Mouse (Mus musculus): ENCODE results near the gene Rapgef4. TPM values are rescaled to one million over a fixed set of nuclear protein-coding genes. Genes with fewer than 3 reads are reported as not detected.

Gene Rapgef4
- total RNA-seq, 1 experiment = 3.4 TPM

DNA sequence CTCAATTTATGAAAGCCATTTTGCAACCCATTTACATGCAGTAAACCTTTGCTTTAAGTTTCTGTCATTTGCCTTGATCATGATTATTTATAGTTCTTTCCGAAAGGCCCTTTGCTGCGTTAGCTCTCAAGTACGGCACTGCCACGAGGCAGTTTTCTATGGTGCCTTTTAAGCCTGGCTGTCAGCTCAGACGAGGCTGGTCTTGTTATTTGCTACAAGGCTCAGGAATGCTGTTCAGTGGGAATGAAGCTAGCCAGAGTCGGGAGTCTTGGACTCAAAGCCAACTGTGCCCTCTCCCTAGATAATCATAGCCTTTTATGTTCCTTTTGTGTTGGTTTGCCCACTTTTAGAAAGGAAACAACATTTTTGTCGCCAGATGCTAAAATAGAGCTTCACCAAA, 240.7 kb downstream of the Rapgef4 start:
- no peaks in the 10 kb centered on the region for H3K36me3 ChIP-seq (ENCODE audit: control insufficient read depth, insufficient read depth, low read length, poor library complexity, severe bottlenecking)
- no peak overlapping the region for H3K4me3 ChIP-seq (ENCODE audit: insufficient read depth in 1 of 2, low read depth in 1 of 2, low read length in 2 of 2, poor library complexity in 1 of 2, severe bottlenecking in 1 of 2)
- H3K27ac ChIP-seq (ENCODE audit: insufficient read depth, low read depth, low read length, poor library complexity, severe bottlenecking) = no peak overlapping the region
- no peak overlapping the region for H3K9ac ChIP-seq (ENCODE audit: insufficient read depth, low read depth, low read length, poor library complexity, severe bottlenecking)
- no peak for DNase-seq (ENCODE audit: low read depth, low spot score)
- no peaks in the 10 kb centered on the region for H3K9me3 ChIP-seq (ENCODE audit: control insufficient read depth, insufficient read depth, low read depth, low read length)
- no peaks in the 10 kb centered on the region for H3K4me1 ChIP-seq (ENCODE audit: control insufficient read depth in 2 of 2, insufficient read depth in 2 of 2, low read length in 2 of 2, poor library complexity in 1 of 2)
- TF ChIP-seq HCFC1 (IDR thresholded peaks at IDR 0.05; ENCODE audit: borderline replicate concordance, insufficient read depth, low read length) (no peak), CHD2 (IDR thresholded peaks at IDR 0.05; ENCODE audit: low read depth, low read length) (no peak), ZNF384 (IDR thresholded peaks at IDR 0.05; ENCODE audit: low read depth, low read length) (no peak), ZC3H11A (IDR thresholded peaks at IDR 0.05; ENCODE audit: borderline replicate concordance, low read depth, low read length) (no peak), MAFK (IDR thresholded peaks at IDR 0.05; ENCODE audit: insufficient read depth, low read depth, low read length) (no peak)
- in situ Hi-C loops (cut with MboI; ENCODE audit: low sequenced_read_pairs in 2 of 2, unreplicated experiment in 2 of 2) = no loop called here

DNA sequence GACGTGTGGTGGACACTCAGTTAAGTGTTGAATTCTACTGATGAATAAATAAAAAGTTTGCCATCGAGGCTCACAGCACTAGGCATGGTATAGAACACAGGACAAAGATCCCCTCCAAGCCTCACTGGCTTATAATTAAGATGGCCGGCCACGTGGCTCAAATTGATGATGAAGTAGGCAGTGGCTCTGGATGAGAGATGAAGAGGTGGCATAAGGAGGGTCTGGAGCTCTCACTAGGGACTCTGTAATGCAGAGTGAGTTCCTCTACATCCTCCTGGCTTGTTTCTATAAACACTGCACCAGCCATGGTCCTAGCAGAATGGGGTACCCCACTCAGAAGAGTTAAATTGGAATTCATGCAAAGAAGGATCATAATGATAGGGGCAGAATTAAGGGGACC, 241.2 kb downstream of the Rapgef4 start:
- no peak for DNase-seq (ENCODE audit: low read depth, low spot score)
- no peak for TF ChIP-seq HCFC1 (IDR thresholded peaks at IDR 0.05; ENCODE audit: borderline replicate concordance, insufficient read depth, low read length)
- TF ChIP-seq ZC3H11A (IDR thresholded peaks at IDR 0.05; ENCODE audit: borderline replicate concordance, low read depth, low read length) = no peak
- TF ChIP-seq ZNF384 (IDR thresholded peaks at IDR 0.05; ENCODE audit: low read depth, low read length) = no peak
- TF ChIP-seq MAFK (IDR thresholded peaks at IDR 0.05; ENCODE audit: insufficient read depth, low read depth, low read length) = no peak
- TF ChIP-seq CHD2 (IDR thresholded peaks at IDR 0.05; ENCODE audit: low read depth, low read length) = no peak

DNA sequence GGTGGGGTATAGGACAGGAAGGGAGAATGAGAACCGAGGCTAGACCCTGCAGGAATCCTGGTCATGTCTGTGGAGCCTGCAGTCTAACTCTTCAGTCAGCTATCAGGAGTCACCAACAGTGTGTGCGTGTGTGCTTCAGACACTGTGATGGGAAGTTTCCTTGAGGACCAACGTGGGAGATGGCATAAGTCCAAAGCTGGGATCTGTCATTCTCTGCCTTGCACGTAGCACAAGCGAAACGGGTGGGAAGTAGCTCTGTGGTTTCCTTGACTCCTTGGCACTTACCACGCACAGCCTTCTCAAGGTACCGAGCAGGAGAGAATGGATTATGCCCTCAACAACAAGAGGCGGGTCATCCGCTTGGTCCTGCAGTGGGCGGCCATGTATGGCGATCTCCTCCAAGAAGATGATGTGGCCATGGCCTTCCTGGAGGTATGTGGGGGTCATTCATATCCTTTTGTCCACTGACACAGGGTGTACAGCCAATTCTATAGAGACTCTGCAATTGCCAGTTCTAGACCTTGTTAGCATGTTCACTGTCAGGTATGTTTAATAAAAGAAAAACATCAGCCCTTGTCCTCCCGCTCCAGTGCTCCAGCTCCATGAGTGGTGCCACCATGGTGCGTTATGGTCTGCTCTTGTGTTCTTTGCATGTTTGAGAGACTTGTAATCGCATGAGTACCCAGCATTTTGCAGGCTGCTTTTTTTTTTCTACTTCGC, 241.9 kb downstream of the Rapgef4 start:
- no peaks in the 10 kb centered on the region for H3K36me3 ChIP-seq (ENCODE audit: control insufficient read depth, insufficient read depth, low read length, poor library complexity, severe bottlenecking)
- in situ Hi-C loops (cut with MboI; ENCODE audit: low sequenced_read_pairs in 2 of 2, unreplicated experiment in 2 of 2) = no loop called here
- no peaks in the 10 kb centered on the region for H3K4me1 ChIP-seq (ENCODE audit: control insufficient read depth in 2 of 2, insufficient read depth in 2 of 2, low read length in 2 of 2, poor library complexity in 1 of 2)
- TF ChIP-seq MAFK (IDR thresholded peaks at IDR 0.05; ENCODE audit: insufficient read depth, low read depth, low read length) = no peak
- TF ChIP-seq CHD2 (IDR thresholded peaks at IDR 0.05; ENCODE audit: low read depth, low read length) = no peak
- no peak for TF ChIP-seq ZC3H11A (IDR thresholded peaks at IDR 0.05; ENCODE audit: borderline replicate concordance, low read depth, low read length)
- TF ChIP-seq ZNF384 (IDR thresholded peaks at IDR 0.05; ENCODE audit: low read depth, low read length) = no peak
- TF ChIP-seq HCFC1 (IDR thresholded peaks at IDR 0.05; ENCODE audit: borderline replicate concordance, insufficient read depth, low read length) = no peak
- no peak overlapping the region for H3K9ac ChIP-seq (ENCODE audit: insufficient read depth, low read depth, low read length, poor library complexity, severe bottlenecking)
- no peak overlapping the region for H3K4me3 ChIP-seq (ENCODE audit: insufficient read depth in 1 of 2, low read depth in 1 of 2, low read length in 2 of 2, poor library complexity in 1 of 2, severe bottlenecking in 1 of 2)
- DNase-seq (ENCODE audit: low read depth, low spot score) = no peak
- H3K9me3 ChIP-seq (ENCODE audit: control insufficient read depth, insufficient read depth, low read depth, low read length) = no peaks in the 10 kb centered on the region
- no peak overlapping the region for H3K27ac ChIP-seq (ENCODE audit: insufficient read depth, low read depth, low read length, poor library complexity, severe bottlenecking)

More for the DNA sequence above, 241.2 kb downstream of the Rapgef4 start:
- in situ Hi-C loops (cut with MboI; ENCODE audit: low sequenced_read_pairs in 2 of 2, unreplicated experiment in 2 of 2) = no loop called here
- H3K9me3 ChIP-seq (ENCODE audit: control insufficient read depth, insufficient read depth, low read depth, low read length) = no peaks in the 10 kb centered on the region
- no peak overlapping the region for H3K4me3 ChIP-seq (ENCODE audit: insufficient read depth in 1 of 2, low read depth in 1 of 2, low read length in 2 of 2, poor library complexity in 1 of 2, severe bottlenecking in 1 of 2)
- H3K4me1 ChIP-seq (ENCODE audit: control insufficient read depth in 2 of 2, insufficient read depth in 2 of 2, low read length in 2 of 2, poor library complexity in 1 of 2) = no peaks in the 10 kb centered on the region
- H3K36me3 ChIP-seq (ENCODE audit: control insufficient read depth, insufficient read depth, low read length, poor library complexity, severe bottlenecking) = no peaks in the 10 kb centered on the region
- H3K27ac ChIP-seq (ENCODE audit: insufficient read depth, low read depth, low read length, poor library complexity, severe bottlenecking) = no peak overlapping the region
- no peak overlapping the region for H3K9ac ChIP-seq (ENCODE audit: insufficient read depth, low read depth, low read length, poor library complexity, severe bottlenecking)

DNA sequence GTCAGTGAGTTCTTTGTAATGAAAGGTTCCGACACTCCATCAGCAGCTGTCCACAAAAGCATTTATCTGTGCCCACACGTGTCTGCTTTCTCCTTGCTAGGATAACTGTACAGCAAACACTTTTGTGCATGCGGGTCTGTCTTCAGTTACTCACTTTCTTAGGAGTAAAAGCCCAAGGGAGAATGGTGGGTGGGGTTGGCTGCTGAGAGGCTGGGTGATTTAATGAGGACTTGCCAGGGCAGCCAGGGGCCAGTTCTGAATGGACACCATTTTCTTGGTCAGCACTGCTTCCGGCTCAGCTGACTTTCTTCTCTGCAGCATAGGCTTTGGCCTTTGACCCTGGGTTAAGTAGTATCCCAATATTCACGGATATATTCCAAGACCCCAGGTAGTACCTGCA, 242.4 kb downstream of the Rapgef4 start:
- Histone ChIP-seq H3K4me3 (ENCODE audit: insufficient read depth in 1 of 2, low read depth in 1 of 2, low read length in 2 of 2, poor library complexity in 1 of 2, severe bottlenecking in 1 of 2) (no peak overlapping the region), H3K4me1 (ENCODE audit: control insufficient read depth in 2 of 2, insufficient read depth in 2 of 2, low read length in 2 of 2, poor library complexity in 1 of 2) (no peaks in the 10 kb centered on the region), H3K36me3 (ENCODE audit: control insufficient read depth, insufficient read depth, low read length, poor library complexity, severe bottlenecking) (no peaks in the 10 kb centered on the region), H3K9me3 (ENCODE audit: control insufficient read depth, insufficient read depth, low read depth, low read length) (no peaks in the 10 kb centered on the region), H3K9ac (ENCODE audit: insufficient read depth, low read depth, low read length, poor library complexity, severe bottlenecking) (no peak overlapping the region), H3K27ac (ENCODE audit: insufficient read depth, low read depth, low read length, poor library complexity, severe bottlenecking) (no peak overlapping the region)
- in situ Hi-C loops (cut with MboI; ENCODE audit: low sequenced_read_pairs in 2 of 2, unreplicated experiment in 2 of 2) = no loop called here
- no peak for DNase-seq (ENCODE audit: low read depth, low spot score)
- TF ChIP-seq HCFC1 (IDR thresholded peaks at IDR 0.05; ENCODE audit: borderline replicate concordance, insufficient read depth, low read length) = no peak
- no peak for TF ChIP-seq CHD2 (IDR thresholded peaks at IDR 0.05; ENCODE audit: low read depth, low read length)
- no peak for TF ChIP-seq ZC3H11A (IDR thresholded peaks at IDR 0.05; ENCODE audit: borderline replicate concordance, low read depth, low read length)
- no peak for TF ChIP-seq MAFK (IDR thresholded peaks at IDR 0.05; ENCODE audit: insufficient read depth, low read depth, low read length)
- no peak for TF ChIP-seq ZNF384 (IDR thresholded peaks at IDR 0.05; ENCODE audit: low read depth, low read length)

All from ES-E14 (cell line).